Mouse (Mus musculus): ENCODE results near the gene Trim71.
"Not testable (repeated sequence)": the region's sequence is repeated elsewhere in the genome, so short reads cannot be mapped to it uniquely, and the experiment has no call there.

The Trim71 gene

GRCm38 (mm10) chr9:114526581-114526980 lies 37.6 kb downstream of the Trim71 start:
- no peak for DNase-seq (ENCODE audit: low spot score in 2 of 2)

GRCm38 (mm10) chr9:114525891-114526290 lies 38.3 kb downstream of the Trim71 start:
- no peak for DNase-seq (ENCODE audit: low spot score in 2 of 2)

GRCm38 (mm10) chr9:114525073-114525633 lies 39.0 kb downstream of the Trim71 start:
- no peak for DNase-seq (ENCODE audit: low spot score in 2 of 2)

- DNase-seq (ENCODE audit: low spot score in 2 of 2) = no peak
Observed at GRCm38 (mm10) chr9:114522501-114522900, 41.7 kb downstream of the Trim71 start.

- DNase-seq (ENCODE audit: low spot score in 2 of 2) = no peak
Observed at GRCm38 (mm10) chr9:114522041-114522440, 42.1 kb downstream of the Trim71 start.

- not testable (repeated sequence) for DNase-seq (ENCODE audit: low spot score in 2 of 2)
Observed at GRCm38 (mm10) chr9:114520529-114520928, 43.6 kb downstream of the Trim71 start.

GRCm38 (mm10) chr9:114518812-114519477 lies 45.2 kb downstream of the Trim71 start:
- DNase-seq (ENCODE audit: low spot score in 2 of 2) = no peak

- DNase-seq (ENCODE audit: low spot score in 2 of 2) = no peak
Observed at GRCm38 (mm10) chr9:114517924-114518497, 46.2 kb downstream of the Trim71 start.

- no peak for DNase-seq (ENCODE audit: low spot score in 2 of 2)
Observed at GRCm38 (mm10) chr9:114515364-114515763, 48.8 kb downstream of the Trim71 start, which contains the start of gene C130032M10Rik. C130032M10Rik (plus strand) TSS chr9:114515697.

- DNase-seq (ENCODE audit: low spot score in 2 of 2) = no peak
Observed at GRCm38 (mm10) chr9:114512831-114513230, 51.3 kb downstream of the Trim71 start.

- no peak for DNase-seq (ENCODE audit: low spot score in 2 of 2)
Observed at GRCm38 (mm10) chr9:114509785-114510184, 54.4 kb downstream of the Trim71 start.

GRCm38 (mm10) chr9:114507421-114507820 lies 56.7 kb downstream of the Trim71 start:
- DNase-seq (ENCODE audit: low spot score in 2 of 2) = no peak

GRCm38 (mm10) chr9:114506564-114506963 lies 57.6 kb downstream of the Trim71 start:
- DNase-seq (ENCODE audit: low spot score in 2 of 2) = no peak

- DNase-seq (ENCODE audit: low spot score in 2 of 2) = no peak
Observed at GRCm38 (mm10) chr9:114504816-114505215, 59.4 kb downstream of the Trim71 start, which contains the start of gene Ccr4. Ccr4 (minus strand) TSS chr9:114504916.

GRCm38 (mm10) chr9:114502711-114503427 lies 61.3 kb downstream of the Trim71 start:
- no peak for DNase-seq (ENCODE audit: low spot score in 2 of 2)

GRCm38 (mm10) chr9:114501913-114502312 lies 62.3 kb downstream of the Trim71 start:
- no peak for DNase-seq (ENCODE audit: low spot score in 2 of 2)

- no peak for DNase-seq (ENCODE audit: low spot score in 2 of 2)
Observed at GRCm38 (mm10) chr9:114501111-114501510, 63.1 kb downstream of the Trim71 start.

GRCm38 (mm10) chr9:114499783-114500515 lies 64.2 kb downstream of the Trim71 start:
- DNase-seq (ENCODE audit: low spot score in 2 of 2) = peak; percentile 39 to 54

- DNase-seq (ENCODE audit: low spot score in 2 of 2) = peak; percentile 86 to 88
Observed at GRCm38 (mm10) chr9:114498218-114498617, 66.0 kb downstream of the Trim71 start.

- no peak for DNase-seq (ENCODE audit: low spot score in 2 of 2)
Observed at GRCm38 (mm10) chr9:114496469-114496868, 67.7 kb downstream of the Trim71 start.

- no peak for DNase-seq (ENCODE audit: low spot score in 2 of 2)
Observed at GRCm38 (mm10) chr9:114487481-114488258, 76.5 kb downstream of the Trim71 start.
